Mouse (Mus musculus): ENCODE results near the gene Alkbh8.

DNA sequence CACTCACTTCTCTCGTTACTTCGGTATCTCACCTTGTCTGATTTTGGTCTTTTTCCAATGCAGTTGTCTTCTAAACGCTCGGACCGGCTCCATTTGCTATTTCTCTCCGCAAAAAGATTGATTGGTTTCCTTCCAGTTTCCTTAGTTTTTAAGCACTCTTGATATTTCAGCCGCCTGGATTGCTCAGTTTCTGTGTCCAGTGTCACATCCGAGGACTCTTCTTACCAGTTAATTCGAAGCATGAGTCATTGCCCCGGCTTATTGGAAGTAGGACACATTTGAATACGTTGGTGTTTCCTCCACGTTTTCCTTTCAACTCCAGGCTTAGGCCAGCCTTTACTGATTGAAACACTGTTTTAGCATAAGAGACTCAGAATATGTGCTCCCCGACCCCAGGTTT lies 69.4 kb downstream of the Alkbh8 start:
- no peak for TF ChIP-seq CTCF (IDR thresholded peaks at IDR 0.05; ENCODE audit: control insufficient read depth, insufficient read depth, insufficient read length)
- TF ChIP-seq USF1 (IDR thresholded peaks at IDR 0.05; ENCODE audit: low read depth) = no peak
